Mouse (Mus musculus): ENCODE measurements around the gene Cish. TPM values are rescaled to one million over a fixed set of nuclear protein-coding genes. Genes with fewer than 3 reads are reported as not detected.

Gene Cish
- polyA plus RNA-seq, 1 experiment from 2014 or later: 119 TPM

- CTCF ChIA-PET: no interaction called here
- POLR2A ChIA-PET: no interaction called here
- no peak for DNase-seq (ENCODE audit: low read depth, low spot score)
- no peak for TF ChIP-seq CTCF (IDR thresholded peaks at IDR 0.05)
- H3K27me3 ChIP-seq: no peaks in the 10 kb centered on the region
- in situ Hi-C loops (cut with MboI; ENCODE audit: low pct_unique_long_range_greater_than_20kb): loop anchor here (5.0 kb wide), 1 partner anchor 40 kb away; no protein-coding TSS in a partner anchor
- ATAC-seq: no peak
Observed at GRCm38 (mm10) chr9:107287294-107287693, 8.5 kb upstream of the Cish start.

- no peak for TF ChIP-seq CTCF (IDR thresholded peaks at IDR 0.05)
- DNase-seq (ENCODE audit: low read depth, low spot score): no peak
- ATAC-seq: no peak
Observed at GRCm38 (mm10) chr9:107288105-107288650, 7.6 kb upstream of the Cish start.

GRCm38 (mm10) chr9:107288711-107289110 lies 7.1 kb upstream of the Cish start:
- TF ChIP-seq CTCF (IDR thresholded peaks at IDR 0.05): no peak
- ChIA-PET POLR2A (no interaction called here), CTCF (interaction anchor here (0.9 to 11.5 kb wide), 6 partner anchors 11 to 87 kb away, joined by 3 to 99 read pairs (median 4); no protein-coding TSS in a partner anchor)
- no peaks in the 10 kb centered on the region for H3K27me3 ChIP-seq
- DNase-seq (ENCODE audit: low read depth, low spot score) (no peak), ATAC-seq (no peak)
- in situ Hi-C loops (cut with MboI; ENCODE audit: low pct_unique_long_range_greater_than_20kb): loop anchor here (5.0 kb wide), 1 partner anchor 41 kb away; no protein-coding TSS in a partner anchor

More at GRCm38 (mm10) chr9:107288105-107288650, 7.6 kb upstream of the Cish start:
- H3K27me3 ChIP-seq: no peaks in the 10 kb centered on the region
- ChIA-PET POLR2A (interaction anchor here (0.6 kb wide), 1 partner anchor 352 kb away, joined by 3 read pairs; no protein-coding TSS in a partner anchor), CTCF (interaction anchor here (0.9 to 1.3 kb wide), 2 partner anchors 10 to 16 kb away, joined by 3 to 4 read pairs; no protein-coding TSS in a partner anchor)
- in situ Hi-C loops (cut with MboI; ENCODE audit: low pct_unique_long_range_greater_than_20kb): loop anchor here (5.0 kb wide), 1 partner anchor 41 kb away; no protein-coding TSS in a partner anchor

- DNase-seq (ENCODE audit: low read depth, low spot score) (no peak), ATAC-seq (peak; percentile 89)
- no peak for TF ChIP-seq CTCF (IDR thresholded peaks at IDR 0.05)
- in situ Hi-C loops (cut with MboI; ENCODE audit: low pct_unique_long_range_greater_than_20kb): loop anchor here (5.0 to 10.0 kb wide), 5 partner anchors 42 to 605 kb away; partner anchors contain the start of gene Tex264
- ChIA-PET CTCF (interaction anchor here (0.9 to 11.5 kb wide), 12 partner anchors 11 to 402 kb away, joined by 3 to 99 read pairs (median 4); partner anchors contain the start of gene Rbm15b), POLR2A (interaction anchor here (1.2 kb wide), 1 partner anchor 41 kb away, joined by 4 read pairs; no protein-coding TSS in a partner anchor)
- no peaks in the 10 kb centered on the region for H3K27me3 ChIP-seq
Observed at GRCm38 (mm10) chr9:107289211-107290076, 6.4 kb upstream of the Cish start, which contains the start of gene Mapkapk3. Gene Mapkapk3, minus strand, starts transcription at chr9:107289877.

GRCm38 (mm10) chr9:107290897-107291296 lies 4.9 kb upstream of the Cish start:
- ATAC-seq: peak; percentile 35
- peak; percentile 98 for TF ChIP-seq CTCF (IDR thresholded peaks at IDR 0.05)
- DNase-seq (ENCODE audit: low read depth, low spot score): no peak
- POLR2A ChIA-PET: interaction anchor here (1.2 kb wide), 1 partner anchor 42 kb away, joined by 4 read pairs; no protein-coding TSS in a partner anchor
- CTCF ChIA-PET: interaction anchor here (0.8 to 11.5 kb wide), 9 partner anchors 12 to 393 kb away, joined by 3 to 99 read pairs (median 3); no protein-coding TSS in a partner anchor
- no peaks in the 10 kb centered on the region for H3K27me3 ChIP-seq
- in situ Hi-C loops (cut with MboI; ENCODE audit: low pct_unique_long_range_greater_than_20kb): loop anchor here (5.0 to 10.0 kb wide), 4 partner anchors 221 to 606 kb away; partner anchors contain the start of gene Tex264

- in situ Hi-C loops (cut with MboI; ENCODE audit: low pct_unique_long_range_greater_than_20kb): loop anchor here (5.0 to 10.0 kb wide), 4 partner anchors 218 to 609 kb away; partner anchors contain the start of gene Tex264
- ATAC-seq (no peak), DNase-seq (ENCODE audit: low read depth, low spot score) (no peak)
- no peak for TF ChIP-seq CTCF (IDR thresholded peaks at IDR 0.05)
- ChIA-PET POLR2A (interaction anchor here (0.6 to 5.4 kb wide), 2 partner anchors 18 to 42 kb away, joined by 6 to 56 read pairs; partner anchors contain the start of gene Hemk1), CTCF (interaction anchor here (0.7 to 11.5 kb wide), 11 partner anchors 10 to 394 kb away, joined by 3 to 99 read pairs (median 5); partner anchors contain the start of gene 6430571L13Rik)
- no peaks in the 10 kb centered on the region for H3K27me3 ChIP-seq
Observed at GRCm38 (mm10) chr9:107294249-107294648, 1.6 kb upstream of the Cish start.

DNA sequence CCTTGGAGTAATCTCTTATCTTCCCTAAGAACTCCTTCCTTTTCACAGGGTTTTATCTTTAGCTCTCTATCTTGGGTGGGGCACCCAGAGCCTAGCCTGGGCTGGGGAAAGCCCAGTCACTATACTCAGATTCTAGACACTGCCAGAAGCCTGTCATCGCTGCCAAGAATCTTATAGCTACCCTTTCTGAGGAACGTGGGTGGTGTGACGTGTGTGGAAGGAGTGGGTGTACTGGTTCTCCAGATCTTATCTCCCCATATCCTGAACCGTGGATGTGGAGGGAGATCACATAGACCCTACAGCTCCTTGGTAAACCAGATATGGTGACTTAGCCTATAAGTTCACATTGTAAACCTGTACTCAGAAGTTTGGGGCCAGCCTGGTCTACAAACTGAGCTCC lies 210 bp upstream of the Cish start:
- no peak for DNase-seq (ENCODE audit: low read depth, low spot score)
- no peaks in the 10 kb centered on the region for H3K27me3 ChIP-seq
- ATAC-seq: no peak
- no peak for TF ChIP-seq CTCF (IDR thresholded peaks at IDR 0.05)
- POLR2A ChIA-PET: interaction anchor here (0.7 to 6.3 kb wide), 8 partner anchors 12 to 396 kb away, joined by 3 to 56 read pairs (median 18); partner anchors contain the start of gene Hemk1
- in situ Hi-C loops (cut with MboI; ENCODE audit: low pct_unique_long_range_greater_than_20kb): loop anchor here (5.0 to 10.0 kb wide), 2 partner anchors 42 to 611 kb away; partner anchors contain the start of genes Hemk1 and Tex264
- CTCF ChIA-PET: interaction anchor here (0.7 to 11.5 kb wide), 11 partner anchors 10 to 401 kb away, joined by 3 to 99 read pairs (median 5); partner anchors contain the start of gene 6430571L13Rik

DNA sequence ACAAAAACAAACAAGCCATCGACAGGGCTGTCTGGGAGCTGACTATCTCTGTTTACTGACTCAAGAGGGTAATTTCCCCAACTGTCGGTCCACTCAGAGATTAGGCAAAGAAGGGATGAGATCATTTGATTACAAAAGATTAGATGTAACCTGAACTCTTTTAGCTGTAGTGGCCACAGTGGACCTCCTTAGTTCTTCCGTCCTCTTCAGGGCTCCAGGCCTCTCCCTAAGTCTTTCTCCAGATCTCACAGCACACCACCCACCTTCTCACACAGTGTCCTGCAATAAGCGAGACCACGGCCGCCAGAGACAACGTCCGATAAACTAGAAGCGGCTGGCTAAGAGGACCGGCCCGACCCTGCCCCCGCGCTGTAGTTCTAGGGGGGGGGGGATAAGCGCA lies 215 bp downstream of the Cish start:
- in situ Hi-C loops (cut with MboI; ENCODE audit: low pct_unique_long_range_greater_than_20kb): loop anchor here (5.0 to 10.0 kb wide), 2 partner anchors 41 to 611 kb away; partner anchors contain the start of genes Hemk1 and Tex264
- ChIA-PET CTCF (interaction anchor here (0.7 to 11.5 kb wide), 9 partner anchors 9 to 402 kb away, joined by 3 to 99 read pairs (median 5); partner anchors contain the start of gene 6430571L13Rik), POLR2A (interaction anchor here (0.7 to 6.3 kb wide), 9 partner anchors 11 to 396 kb away, joined by 3 to 56 read pairs (median 5); partner anchors contain the start of gene Hemk1)
- ATAC-seq (peak; percentile 34), DNase-seq (ENCODE audit: low read depth, low spot score) (no peak)
- no peaks in the 10 kb centered on the region for H3K27me3 ChIP-seq
- no peak for TF ChIP-seq CTCF (IDR thresholded peaks at IDR 0.05)

DNA sequence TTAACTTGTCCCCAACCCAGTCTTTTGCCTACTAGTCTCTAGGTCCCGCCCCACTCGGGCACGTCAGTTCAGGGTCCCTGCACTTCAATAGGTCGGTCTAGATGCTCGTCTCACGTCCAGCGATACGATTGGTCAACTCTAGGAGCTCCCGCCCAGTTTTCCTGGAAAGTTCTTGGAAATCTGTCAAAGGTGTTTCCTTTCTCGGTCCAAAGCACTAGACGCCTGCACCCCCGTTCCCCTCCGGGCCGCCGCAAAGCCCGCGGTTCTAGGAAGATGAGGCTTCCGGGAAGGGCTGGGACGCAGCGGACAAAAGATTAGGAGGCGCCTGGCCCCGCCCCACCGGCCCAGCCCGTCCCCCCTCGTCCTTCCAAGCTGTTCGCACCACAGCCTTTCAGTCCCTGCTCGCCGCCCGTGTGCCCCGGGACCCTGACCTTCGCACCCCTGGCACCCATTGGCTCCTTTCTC lies 707 bp downstream of the Cish start:
- ATAC-seq (peak; percentile 95), DNase-seq (ENCODE audit: low read depth, low spot score) (peak; percentile 98)
- in situ Hi-C loops (cut with MboI; ENCODE audit: low pct_unique_long_range_greater_than_20kb): loop anchor here (5.0 to 10.0 kb wide), 2 partner anchors 41 to 612 kb away; partner anchors contain the start of genes Hemk1 and Tex264
- H3K27me3 ChIP-seq: no peaks in the 10 kb centered on the region
- CTCF ChIA-PET: interaction anchor here (0.9 to 11.5 kb wide), 8 partner anchors 9 to 402 kb away, joined by 3 to 99 read pairs (median 4); no protein-coding TSS in a partner anchor
- POLR2A ChIA-PET: interaction anchor here (0.7 to 6.3 kb wide), 8 partner anchors 11 to 397 kb away, joined by 3 to 56 read pairs (median 18); partner anchors contain the start of genes 6430571L13Rik and Hemk1
- no peak for TF ChIP-seq CTCF (IDR thresholded peaks at IDR 0.05)

Data from Patski (cell line).